Mouse (Mus musculus) liver, postnatal 0 days (tissue): Measurements from ENCODE around the gene Wdr77.

ENCODE experiments used
- CTCF ChIP-seq: sonication (generic); IDR thresholded peaks from 2 replicates; pipeline ENCODE4 v1.5.1; 2016; ENCODE audit warnings: antibody characterized with exemption, low read depth
- EP300 ChIP-seq: IDR thresholded peaks from 2 replicates; pipeline ENCODE4 v1.6.1; 2016; ENCODE audit warnings: antibody characterized with exemption, low read depth, mild to moderate bottlenecking

GRCm38 (mm10) chr3:106000707-106001375 is 41.7 kb downstream of the Wdr77 start:
- TF ChIP-seq CTCF (no peak), EP300 (no peak)
